Mouse (Mus musculus): Measurements from ENCODE around the gene Kat5. TPM values are rescaled to one million over a fixed set of nuclear protein-coding genes. Genes with fewer than 3 reads are reported as not detected.

Kat5 gene
- polyA plus RNA-seq, 1 experiment from 2014 or later, result 60.0 TPM

GRCm38 (mm10) chr19:5568470-5569140 is 41.4 kb downstream of the Kat5 start:
- Histone ChIP-seq H3K27ac (peak overlapping the region; percentile 86), H3K4me2 (peak overlapping the region; percentile 95), H3K36me3 (0 out of 2 replicates have a peak, but pooled peaks cover 7% of the 10 kb centered on the region), H3K9ac (peak overlapping the region; percentile 77), H3K27me3 (peaks cover 38% of the 10 kb centered on the region), H3K9me3 (no peaks in the 10 kb centered on the region), H3K4me3 (peak overlapping the region; percentile 62), H3K4me1 (peaks cover 21% of the 10 kb centered on the region)
- WGBS, result 8% methylated on average over 27 of the region's 27 CpGs
- ATAC-seq (ENCODE audit: insufficient number of reproducible peaks, insufficient read depth, low FRiP score, low TSS enrichment, low read depth), result no peak

GRCm38 (mm10) chr19:5567534-5568469 is 42.2 kb downstream of the Kat5 start, which contains the start of gene Ap5b1:
Gene Ap5b1 (plus strand): TSS chr19:5568025.
- Histone ChIP-seq H3K9ac (peak within 1 kb of the TSS; percentile 77), H3K27ac (peak within 1 kb of the TSS; percentile 86), H3K4me3 (peak within 1 kb of the TSS; percentile 62), H3K27me3 (peaks cover 46% of the 10 kb centered on the region), H3K36me3 (0 out of 2 replicates have a peak, but pooled peaks cover 7% of the 10 kb centered on the region), H3K4me1 (peaks cover 21% of the 10 kb centered on the region), H3K9me3 (no peaks in the 10 kb centered on the region), H3K4me2 (peak within 1 kb of the TSS; percentile 95)
- under 1% methylated on average over 99 of the region's 102 CpGs for WGBS
- ATAC-seq (ENCODE audit: insufficient number of reproducible peaks, insufficient read depth, low FRiP score, low TSS enrichment, low read depth), result peak; percentile 73

DNA sequence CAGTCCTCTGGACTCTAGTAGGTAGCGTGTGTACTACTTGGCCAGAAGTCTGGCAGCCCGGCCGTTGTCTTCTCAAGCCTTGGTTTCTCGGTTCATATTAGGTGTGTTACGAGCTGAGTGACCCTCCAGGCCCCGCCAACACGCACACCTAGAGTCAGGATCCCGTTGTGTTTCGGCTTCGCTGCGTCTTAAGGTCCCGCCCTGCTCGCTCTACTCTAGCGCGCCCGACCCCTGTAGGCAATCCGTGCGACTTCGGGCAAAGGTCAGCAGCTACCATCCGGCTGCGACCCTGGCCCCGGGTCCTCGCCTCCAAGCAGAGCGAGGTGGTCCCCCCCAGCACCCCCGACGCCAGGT is 42.9 kb downstream of the Kat5 start:
- H3K4me1 ChIP-seq, result peaks cover 21% of the 10 kb centered on the region
- peak overlapping the region; percentile 62 for H3K4me3 ChIP-seq
- peak overlapping the region; percentile 77 for H3K9ac ChIP-seq
- peaks cover 52% of the 10 kb centered on the region for H3K27me3 ChIP-seq
- 0 out of 2 replicates have a peak, but pooled peaks cover 7% of the 10 kb centered on the region for H3K36me3 ChIP-seq
- no peaks in the 10 kb centered on the region for H3K9me3 ChIP-seq
- ATAC-seq (ENCODE audit: insufficient number of reproducible peaks, insufficient read depth, low FRiP score, low TSS enrichment, low read depth), result 0 out of 2 replicates have a peak, but pooled peaks have one; percentile 5
- peak overlapping the region; percentile 95 for H3K4me2 ChIP-seq
- peak overlapping the region; percentile 86 for H3K27ac ChIP-seq
- WGBS, result under 1% methylated on average over 26 of the region's 26 CpGs

DNA sequence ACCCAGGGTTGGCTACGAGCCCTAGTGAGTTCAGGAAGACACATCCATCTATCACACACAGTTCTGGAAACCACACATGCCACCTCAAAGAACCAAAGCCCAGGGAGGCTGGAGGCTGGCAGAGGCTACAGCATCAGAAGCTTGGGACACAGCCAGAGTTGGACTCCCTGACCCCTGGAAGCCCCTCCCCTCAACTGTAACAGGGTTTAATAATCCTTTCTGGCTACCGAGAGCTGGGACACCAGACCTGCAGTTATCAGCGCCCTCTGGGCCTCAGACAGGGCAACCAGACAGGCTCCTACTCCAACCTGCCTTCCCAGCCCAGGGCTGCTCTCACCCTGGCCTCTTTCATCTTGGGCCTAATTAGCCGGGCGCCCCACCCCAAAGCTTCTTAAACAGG is 43.7 kb downstream of the Kat5 start:
- H3K4me3 ChIP-seq, result peak overlapping the region; percentile 62; the same call in 1 of the 2 replicates
- H3K4me2 ChIP-seq, result no peak overlapping the region
- H3K27me3 ChIP-seq, result peaks cover 61% of the 10 kb centered on the region
- no peak for ATAC-seq (ENCODE audit: insufficient number of reproducible peaks, insufficient read depth, low FRiP score, low TSS enrichment, low read depth)
- H3K4me1 ChIP-seq, result peaks cover 21% of the 10 kb centered on the region
- 0 out of 2 replicates have a peak, but pooled peaks cover 7% of the 10 kb centered on the region for H3K36me3 ChIP-seq
- WGBS, result 60% methylated on average over 5 of the region's 5 CpGs
- H3K9me3 ChIP-seq, result no peaks in the 10 kb centered on the region
- 0 out of 2 replicates have a peak overlapping the region, but pooled peaks have one; percentile 77 for H3K9ac ChIP-seq
- no peak overlapping the region for H3K27ac ChIP-seq

DNA sequence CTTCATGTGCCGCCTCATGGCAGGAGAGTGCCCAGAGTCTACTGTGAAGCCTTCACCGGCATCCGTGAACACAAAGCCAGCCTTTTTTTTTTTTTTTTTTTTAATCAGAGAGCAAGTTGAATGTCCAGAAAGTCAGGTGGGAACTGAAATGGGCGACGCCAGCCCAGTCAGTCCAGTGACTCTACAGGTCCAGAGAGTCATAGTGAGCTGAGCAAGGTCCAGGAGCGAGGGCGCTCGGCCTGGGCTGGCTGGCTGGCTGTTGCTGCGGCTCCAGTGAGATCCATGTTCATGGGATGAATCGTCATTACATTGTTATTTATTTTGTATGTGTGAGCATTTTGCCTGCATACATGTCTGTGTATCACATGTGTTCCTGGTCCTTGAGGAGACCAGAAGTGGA is 47.3 kb downstream of the Kat5 start:
- no peaks in the 10 kb centered on the region for H3K36me3 ChIP-seq
- WGBS, result 87% methylated on average over 10 of the region's 10 CpGs
- ATAC-seq (ENCODE audit: insufficient number of reproducible peaks, insufficient read depth, low FRiP score, low TSS enrichment, low read depth), result no peak
- peaks cover 90% of the 10 kb centered on the region for H3K27me3 ChIP-seq
- H3K4me2 ChIP-seq, result no peak overlapping the region
- no peak overlapping the region for H3K27ac ChIP-seq
- no peak overlapping the region for H3K9ac ChIP-seq
- H3K9me3 ChIP-seq, result no peaks in the 10 kb centered on the region
- H3K4me1 ChIP-seq, result peaks cover 24% of the 10 kb centered on the region
- no peak overlapping the region for H3K4me3 ChIP-seq

- ATAC-seq (ENCODE audit: insufficient number of reproducible peaks, insufficient read depth, low FRiP score, low TSS enrichment, low read depth), result no peak
- Histone ChIP-seq H3K9ac (no peak overlapping the region), H3K27ac (no peak overlapping the region), H3K27me3 (peaks cover 97% of the 10 kb centered on the region), H3K4me3 (no peak overlapping the region), H3K4me2 (no peak overlapping the region), H3K9me3 (no peaks in the 10 kb centered on the region), H3K4me1 (peaks cover 18% of the 10 kb centered on the region), H3K36me3 (no peaks in the 10 kb centered on the region)
- 50% methylated on average over 3 of the region's 3 CpGs for WGBS
These were observed 48.2 kb downstream of the Kat5 start for GRCm38 (mm10) chr19:5561886-5562285.

- peak overlapping the region; percentile 68 for H3K4me2 ChIP-seq
- peak overlapping the region; percentile 64 for H3K27ac ChIP-seq
- H3K36me3 ChIP-seq, result no peaks in the 10 kb centered on the region
- peak overlapping the region; percentile 49 for H3K9ac ChIP-seq
- peaks cover 15% of the 10 kb centered on the region for H3K4me1 ChIP-seq
- 13% methylated on average over 10 of the region's 10 CpGs for WGBS
- ATAC-seq (ENCODE audit: insufficient number of reproducible peaks, insufficient read depth, low FRiP score, low TSS enrichment, low read depth), result no peak
- H3K4me3 ChIP-seq, result peak overlapping the region; percentile 43
- no peaks in the 10 kb centered on the region for H3K9me3 ChIP-seq
- peaks cover 97% of the 10 kb centered on the region for H3K27me3 ChIP-seq
These were observed 48.7 kb downstream of the Kat5 start for GRCm38 (mm10) chr19:5561252-5561790.

- 1% methylated on average over 57 of the region's 57 CpGs for WGBS
- peak within 1 kb of the TSS; percentile 64 for H3K27ac ChIP-seq
- H3K27me3 ChIP-seq, result peaks cover 95% of the 10 kb centered on the region
- peaks cover 15% of the 10 kb centered on the region for H3K4me1 ChIP-seq
- peak; percentile 56; the same call in 1 of the 2 replicates for ATAC-seq (ENCODE audit: insufficient number of reproducible peaks, insufficient read depth, low FRiP score, low TSS enrichment, low read depth)
- H3K36me3 ChIP-seq, result no peaks in the 10 kb centered on the region
- H3K4me2 ChIP-seq, result peak within 1 kb of the TSS; percentile 68
- H3K9me3 ChIP-seq, result no peaks in the 10 kb centered on the region
- peak within 1 kb of the TSS; percentile 43 for H3K4me3 ChIP-seq
- H3K9ac ChIP-seq, result peak within 1 kb of the TSS; percentile 56
These were observed 49.5 kb downstream of the Kat5 start, which contains the start of gene Ovol1 for GRCm38 (mm10) chr19:5560457-5561041. Gene Ovol1 (minus strand): TSS chr19:5560646.

DNA sequence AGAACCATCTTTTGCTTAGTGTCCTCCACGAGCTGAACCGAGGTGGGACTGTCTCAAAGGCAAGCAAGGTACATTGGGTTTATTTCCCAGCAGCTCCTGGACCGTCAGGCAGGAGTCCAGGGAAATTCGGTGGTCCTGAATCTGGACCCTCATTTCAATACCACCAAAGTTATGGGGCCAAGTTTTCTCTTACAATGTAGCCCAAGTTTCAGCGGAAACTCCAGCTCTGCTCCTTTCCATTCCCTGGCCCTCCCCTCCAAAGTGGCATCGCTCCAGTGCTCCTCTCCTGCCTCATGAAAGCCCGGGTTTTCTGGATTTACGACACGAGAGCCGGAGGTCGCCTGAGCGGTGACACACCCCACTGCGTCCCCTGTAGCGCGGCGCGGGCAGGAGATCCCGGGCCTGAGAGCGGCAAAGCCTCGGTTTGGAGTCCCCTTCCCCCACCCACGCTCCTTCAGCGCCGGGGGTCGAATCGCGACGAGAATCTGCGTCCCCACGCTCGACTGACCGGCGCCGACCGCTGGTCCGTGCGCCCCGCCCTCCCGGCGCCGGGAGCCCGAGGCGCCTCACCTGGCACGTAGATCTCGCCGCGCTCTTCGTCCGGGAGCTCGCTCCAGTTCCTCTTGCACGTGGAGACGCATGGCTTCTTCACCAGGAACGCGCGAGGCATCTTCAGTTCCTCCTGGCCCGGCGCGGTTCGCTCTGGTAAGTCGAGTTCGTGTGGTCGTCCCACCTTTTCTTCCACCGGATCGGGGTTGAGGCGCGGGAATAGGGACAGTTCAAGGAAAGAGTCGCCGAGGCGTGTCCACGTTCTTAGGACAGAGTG is 50.2 kb downstream of the Kat5 start:
- Histone ChIP-seq H3K4me3 (peak overlapping the region; percentile 43), H3K27ac (no peak overlapping the region), H3K36me3 (no peaks in the 10 kb centered on the region), H3K27me3 (peaks cover 91% of the 10 kb centered on the region), H3K4me2 (peak overlapping the region; percentile 68), H3K9me3 (no peaks in the 10 kb centered on the region), H3K9ac (peak overlapping the region; percentile 56), H3K4me1 (peaks cover 15% of the 10 kb centered on the region)
- no peak for ATAC-seq (ENCODE audit: insufficient number of reproducible peaks, insufficient read depth, low FRiP score, low TSS enrichment, low read depth)
- 1% methylated on average over 69 of the region's 69 CpGs for WGBS

DNA sequence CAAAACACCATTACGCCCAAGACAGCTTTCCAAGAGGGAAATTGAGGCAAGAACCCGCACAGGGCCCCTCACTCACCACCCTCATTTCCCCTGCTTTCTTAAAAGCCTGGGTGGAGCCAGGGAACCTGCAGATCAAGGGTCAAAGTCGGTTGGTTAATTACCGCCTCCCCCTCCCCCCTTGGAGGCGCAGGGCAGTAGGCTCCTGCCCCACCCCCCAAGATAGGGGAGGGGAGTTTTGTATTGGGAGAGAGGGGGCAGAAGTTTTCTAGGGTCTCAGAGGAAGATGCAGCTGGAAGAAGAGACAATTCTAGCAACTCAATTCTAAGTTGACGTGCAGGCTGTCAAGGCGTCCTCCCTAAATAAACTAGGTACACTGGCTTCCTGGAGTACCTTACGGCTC is 50.8 kb downstream of the Kat5 start:
- no peaks in the 10 kb centered on the region for H3K9me3 ChIP-seq
- H3K4me3 ChIP-seq, result peak overlapping the region; percentile 43
- H3K4me1 ChIP-seq, result peaks cover 15% of the 10 kb centered on the region
- ATAC-seq (ENCODE audit: insufficient number of reproducible peaks, insufficient read depth, low FRiP score, low TSS enrichment, low read depth), result no peak
- H3K36me3 ChIP-seq, result no peaks in the 10 kb centered on the region
- no peak overlapping the region for H3K27ac ChIP-seq
- H3K9ac ChIP-seq, result 0 out of 2 replicates have a peak overlapping the region, but pooled peaks have one; percentile 56
- H3K4me2 ChIP-seq, result peak overlapping the region; percentile 68
- peaks cover 86% of the 10 kb centered on the region for H3K27me3 ChIP-seq
- 18% methylated on average over 8 of the region's 8 CpGs for WGBS
